Mouse (Mus musculus) E14TG2a.4 (cell line): ENCODE measurements around the gene Apex2.

Source experiments
- H3K27me3 ChIP-seq: 2 replicates; pipeline ENCODE4 v1.6.1; 2014; ENCODE audit warnings: low read length, control low read depth; ENCODE audit not compliant: insufficient read depth
- H3K36me3 ChIP-seq: 2 replicates; pipeline ENCODE4 v1.6.1; 2014; ENCODE audit warnings: low read length, control low read depth; ENCODE audit not compliant: insufficient read depth
- H3K4me1 ChIP-seq: replicated peaks from 2 replicates; pipeline ENCODE4 v1.6.1; 2014; ENCODE audit warnings: low read depth, low read length, control low read depth
- H3K4me3 ChIP-seq: replicated peaks from 2 replicates; pipeline ENCODE4 v1.5.1; 2014; ENCODE audit warnings: mild to moderate bottlenecking, low read length
- H3K9me3 ChIP-seq: 2 replicates; pipeline ENCODE4 v1.6.1; 2014; ENCODE audit warnings: low read length, control low read depth
- CTCF ChIP-seq: conservative IDR thresholded peaks from 2 replicates; pipeline ENCODE4 v1.5.1; 2014; ENCODE audit warnings: low read length
- NANOG ChIP-seq: IDR thresholded peaks from 2 replicates; pipeline ENCODE4 v1.6.1; 2014; ENCODE audit warnings: borderline replicate concordance, low read length, mixed read lengths
- POU5F1 ChIP-seq: IDR thresholded peaks from 2 replicates; pipeline ENCODE4 v1.6.1; 2014; ENCODE audit warnings: low read length, borderline replicate concordance

Apex2 gene

DNA sequence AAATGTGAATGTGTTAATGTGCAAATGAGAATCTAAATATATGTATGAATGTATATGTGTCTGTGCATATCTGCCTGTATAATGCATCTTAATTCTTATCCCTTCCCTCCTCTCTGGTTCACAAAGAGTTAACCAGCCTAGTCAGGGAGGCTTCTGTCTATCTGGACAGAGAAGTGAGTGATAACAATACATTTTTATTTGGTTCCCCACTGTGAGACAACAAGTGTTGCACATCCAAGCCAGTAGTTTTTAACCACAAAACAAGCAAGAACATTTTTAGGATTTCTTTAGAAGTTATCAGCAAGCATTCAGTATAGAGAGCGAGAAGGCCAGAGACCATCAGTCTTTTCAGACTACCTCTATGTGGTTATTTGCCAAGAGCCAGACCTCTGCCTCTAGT, 118.3 kb downstream of the Apex2 start:
- H3K9me3 ChIP-seq, result no peaks in the 10 kb centered on the region
- no peak overlapping the region for H3K4me3 ChIP-seq
- peaks cover 3% of the 10 kb centered on the region for H3K4me1 ChIP-seq
- no peaks in the 10 kb centered on the region for H3K27me3 ChIP-seq
- TF ChIP-seq POU5F1 (no peak), CTCF (no peak), NANOG (no peak)
- no peaks in the 10 kb centered on the region for H3K36me3 ChIP-seq
